Mouse (Mus musculus) adrenal gland, adult 18-20 months (tissue): Measurements from ENCODE around the gene Rnf207. TPM values are rescaled to one million over a fixed set of nuclear protein-coding genes. Genes with fewer than 3 reads are reported as not detected.

ENCODE experiments used
- DNase-seq, 2 experiments: peaks; one replicate each; pipeline ENCODE4 v3.0.0; 2021 to 2022; ENCODE audit warnings: low spot score in 2 of 2
- total RNA-seq, 2 experiments: library from RNA; stranded (reverse); gene quantifications; 1 replicate in 1 of 2; 2 replicates in 1 of 2; pipeline ENCODE4 v1.2.3; 2021

The Rnf207 gene
- total RNA-seq, 2 experiments from 2014 or later = 0.43 to 1.3 TPM

GRCm38 (mm10) chr4:152332952-152333351 is 14.2 kb upstream of the Rnf207 start:
- DNase-seq = peak; percentile 45 to 48

GRCm38 (mm10) chr4:152328691-152329090 is 9.9 kb upstream of the Rnf207 start:
- peak in 1 of 2 experiments; percentile 42 for DNase-seq

- DNase-seq = no peak
Measured at GRCm38 (mm10) chr4:152326543-152326942, 7.8 kb upstream of the Rnf207 start.

GRCm38 (mm10) chr4:152325574-152326411 is 7.0 kb upstream of the Rnf207 start, which contains the start of gene Rpl22:
Gene Rpl22 (plus strand): TSS chr4:152325742.
- DNase-seq = peak; percentile 82 to 83

- no peak for DNase-seq
Measured at GRCm38 (mm10) chr4:152324641-152325562, 6.1 kb upstream of the Rnf207 start.

GRCm38 (mm10) chr4:152321464-152321863 is 2.7 kb upstream of the Rnf207 start:
- DNase-seq = no peak

- no peak for DNase-seq
Measured at GRCm38 (mm10) chr4:152317631-152318033, 1.2 kb downstream of the Rnf207 start.

- DNase-seq = no peak
Measured at GRCm38 (mm10) chr4:152315498-152316213, 3.1 kb downstream of the Rnf207 start.

- no peak for DNase-seq
Measured at GRCm38 (mm10) chr4:152313934-152314333, 4.9 kb downstream of the Rnf207 start.

GRCm38 (mm10) chr4:152313211-152313632 is 5.6 kb downstream of the Rnf207 start:
- no peak for DNase-seq

GRCm38 (mm10) chr4:152312186-152312585 is 6.6 kb downstream of the Rnf207 start:
- no peak for DNase-seq

GRCm38 (mm10) chr4:152307542-152307941 is 11.3 kb downstream of the Rnf207 start:
- no peak for DNase-seq

- DNase-seq = no peak
Measured at GRCm38 (mm10) chr4:152305991-152306390, 12.8 kb downstream of the Rnf207 start.

GRCm38 (mm10) chr4:152304685-152305084 is 14.1 kb downstream of the Rnf207 start:
- DNase-seq = no peak

GRCm38 (mm10) chr4:152303172-152303571 is 15.6 kb downstream of the Rnf207 start:
- no peak for DNase-seq

GRCm38 (mm10) chr4:152302012-152302411 is 16.8 kb downstream of the Rnf207 start:
- no peak for DNase-seq

GRCm38 (mm10) chr4:152300375-152300774 is 18.4 kb downstream of the Rnf207 start:
- DNase-seq = no peak

- no peak for DNase-seq
Measured at GRCm38 (mm10) chr4:152298836-152299235, 20.0 kb downstream of the Rnf207 start.

- peak; percentile 100 for DNase-seq
Measured at GRCm38 (mm10) chr4:152296874-152297861, 21.6 kb downstream of the Rnf207 start, which contains the start of gene Icmt. Gene Icmt (plus strand): TSS chr4:152297227.

GRCm38 (mm10) chr4:152296371-152296770 is 22.4 kb downstream of the Rnf207 start:
- no peak for DNase-seq
